Mouse (Mus musculus): ENCODE data around the gene Slc2a2.
A peak's percentile ranks its signal among the peaks of the same experiment; 100 is the strongest.

Slc2a2 gene

GRCm38 (mm10) chr3:28697797-28698196 lies at the start of gene Slc2a2:
TSS of gene Slc2a2 (plus strand) at chr3:28697903.
- DNase-seq: peak; percentile 81

DNA sequence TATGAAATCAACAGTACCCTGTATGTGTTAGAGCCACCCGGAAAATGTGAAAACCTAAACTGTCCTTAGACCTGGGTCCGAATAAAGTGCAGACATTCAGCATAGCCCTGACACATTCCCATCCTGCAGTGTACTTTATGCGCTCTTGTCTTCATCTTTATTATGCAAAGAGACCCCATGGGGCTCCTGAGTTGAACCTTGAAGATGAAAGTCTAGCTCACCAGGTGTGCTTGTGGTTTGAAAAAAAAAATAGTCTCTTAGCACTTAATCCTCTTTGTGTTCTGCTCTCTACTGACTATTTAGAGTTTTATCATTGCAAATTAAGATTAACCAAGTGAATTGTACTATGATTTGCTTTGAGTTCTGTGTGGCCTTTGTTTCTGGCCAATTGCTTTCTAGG lies 45.1 kb upstream of the Slc2a2 start:
- no peak for DNase-seq

DNA sequence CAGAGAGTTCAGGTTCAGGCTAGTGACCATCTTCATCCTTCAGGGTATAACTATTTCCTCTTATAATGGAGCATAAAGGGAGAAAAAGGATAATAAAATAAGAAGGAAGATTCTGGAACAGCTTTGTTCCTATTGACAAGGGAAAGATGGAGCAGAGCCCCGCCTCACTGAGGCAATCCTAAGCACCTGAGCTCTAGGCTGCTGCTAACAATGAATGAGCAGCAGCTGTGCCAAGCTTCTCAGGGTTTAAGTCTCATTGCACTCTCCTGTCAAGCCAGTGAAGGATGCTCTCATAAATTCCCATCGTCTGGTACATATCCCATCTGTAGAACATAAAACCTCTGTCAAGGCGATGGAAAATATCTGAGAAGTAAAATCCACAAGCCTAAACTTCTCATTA lies 44.7 kb upstream of the Slc2a2 start:
- DNase-seq: no peak

DNA sequence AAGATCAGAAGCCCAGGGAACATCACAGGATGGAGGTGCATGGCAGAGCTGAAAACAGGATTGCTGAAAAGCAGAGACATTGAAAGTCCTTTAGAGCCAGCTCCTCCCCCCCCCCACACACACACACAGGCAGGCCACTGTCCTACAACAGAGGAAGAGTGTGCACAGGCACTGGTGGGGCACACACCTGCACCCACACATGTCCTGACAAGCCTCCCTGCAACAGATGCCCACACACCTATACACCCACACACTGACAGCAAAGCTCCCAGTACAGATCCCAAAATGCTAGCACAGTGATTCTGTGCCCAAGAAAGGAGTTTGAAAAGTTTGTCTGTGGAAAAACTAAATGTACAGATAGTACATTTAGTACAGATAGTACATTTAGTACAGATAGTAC lies 43.0 kb upstream of the Slc2a2 start:
- DNase-seq: no peak

DNA sequence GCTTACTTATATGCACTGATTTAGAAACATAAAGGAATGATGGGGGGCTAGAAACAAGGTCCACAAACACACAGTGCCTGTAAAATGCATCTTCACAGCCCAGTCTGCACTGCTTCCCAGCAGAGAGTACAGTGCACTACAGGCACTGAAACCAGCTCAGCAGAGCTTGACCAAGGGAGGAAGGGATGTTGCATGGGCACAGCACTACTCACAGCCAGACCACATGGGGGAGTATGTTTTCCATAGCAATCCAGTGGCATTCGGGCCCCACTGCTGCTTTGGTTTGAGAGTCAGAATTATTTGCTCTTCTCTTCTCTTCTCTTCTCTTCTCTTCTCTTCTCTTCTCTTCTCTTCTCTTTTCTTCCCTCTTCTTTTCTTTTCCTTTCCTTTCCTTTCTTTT lies 39.4 kb upstream of the Slc2a2 start:
- DNase-seq: peak; percentile 60

- DNase-seq: no peak
Observed at GRCm38 (mm10) chr3:28680851-28681250, 16.9 kb upstream of the Slc2a2 start.

DNA sequence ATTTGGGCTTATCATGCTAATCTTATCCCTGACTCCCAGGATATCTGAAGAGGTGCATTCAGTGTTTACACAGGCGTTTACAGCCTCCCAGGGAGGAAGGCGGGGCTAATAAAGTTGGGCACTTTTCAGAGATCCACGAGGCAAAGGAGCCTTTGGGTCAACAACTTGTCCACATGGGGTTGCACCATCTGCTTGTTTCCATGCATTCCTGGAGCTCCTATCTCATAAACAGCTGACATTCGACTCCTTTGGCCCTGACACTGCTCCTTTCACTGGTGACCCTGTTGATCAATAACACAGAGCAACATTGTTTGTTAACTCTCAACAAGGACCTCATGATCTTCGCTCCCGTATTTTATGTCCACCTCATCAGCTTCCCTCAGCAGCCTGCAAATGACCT lies 15.8 kb upstream of the Slc2a2 start:
- DNase-seq: peak; percentile 80

- DNase-seq: no peak
Observed at GRCm38 (mm10) chr3:28682411-28682810, 15.3 kb upstream of the Slc2a2 start.

- no peak for DNase-seq
Observed at GRCm38 (mm10) chr3:28685510-28685909, 12.2 kb upstream of the Slc2a2 start.

DNA sequence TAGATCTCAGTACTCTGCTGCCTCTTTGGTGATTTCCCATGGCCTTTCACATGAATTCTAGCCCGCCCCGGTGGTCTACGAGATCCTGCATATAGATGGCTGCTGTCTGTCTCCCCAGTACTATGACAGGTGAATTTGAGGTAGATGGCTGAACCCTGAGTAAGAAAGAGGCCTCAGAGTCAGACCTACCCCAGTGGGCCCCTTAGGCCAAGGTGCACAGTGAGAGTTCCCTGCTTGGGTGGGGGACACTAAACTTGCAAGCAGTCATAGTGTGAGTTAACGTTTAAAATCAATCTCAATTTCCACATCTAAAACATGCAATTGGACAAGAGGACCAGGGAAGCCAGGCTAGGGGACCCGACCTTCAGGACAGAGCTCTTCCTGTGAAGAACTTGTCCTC lies 2.9 kb upstream of the Slc2a2 start:
- no peak for DNase-seq

- DNase-seq: peak; percentile 84
Observed at GRCm38 (mm10) chr3:28695608-28696007, 2.1 kb upstream of the Slc2a2 start.

- peak; percentile 57 for DNase-seq
Observed at GRCm38 (mm10) chr3:28696162-28696561, 1.5 kb upstream of the Slc2a2 start.

DNA sequence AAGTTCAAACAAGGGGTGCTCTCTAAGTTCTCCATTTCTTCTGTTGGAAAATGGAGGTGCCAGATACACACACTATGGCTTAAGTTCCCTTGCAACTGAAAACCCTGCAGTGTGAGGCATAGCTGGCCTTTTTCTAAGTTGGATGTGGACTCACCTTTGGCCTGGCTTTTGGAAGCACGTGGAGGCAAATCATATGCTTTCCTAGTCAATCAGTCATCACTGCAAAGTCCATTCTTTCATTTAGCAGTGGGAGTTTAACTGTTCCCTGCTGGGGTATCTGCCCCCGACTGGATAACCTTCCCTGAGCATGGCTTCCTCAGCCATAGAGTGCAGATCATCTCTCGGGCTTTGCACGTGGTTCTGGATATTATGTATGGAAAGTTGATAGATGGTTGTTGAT lies 1.9 kb downstream of the Slc2a2 start:
- peak; percentile 69 for DNase-seq

DNA sequence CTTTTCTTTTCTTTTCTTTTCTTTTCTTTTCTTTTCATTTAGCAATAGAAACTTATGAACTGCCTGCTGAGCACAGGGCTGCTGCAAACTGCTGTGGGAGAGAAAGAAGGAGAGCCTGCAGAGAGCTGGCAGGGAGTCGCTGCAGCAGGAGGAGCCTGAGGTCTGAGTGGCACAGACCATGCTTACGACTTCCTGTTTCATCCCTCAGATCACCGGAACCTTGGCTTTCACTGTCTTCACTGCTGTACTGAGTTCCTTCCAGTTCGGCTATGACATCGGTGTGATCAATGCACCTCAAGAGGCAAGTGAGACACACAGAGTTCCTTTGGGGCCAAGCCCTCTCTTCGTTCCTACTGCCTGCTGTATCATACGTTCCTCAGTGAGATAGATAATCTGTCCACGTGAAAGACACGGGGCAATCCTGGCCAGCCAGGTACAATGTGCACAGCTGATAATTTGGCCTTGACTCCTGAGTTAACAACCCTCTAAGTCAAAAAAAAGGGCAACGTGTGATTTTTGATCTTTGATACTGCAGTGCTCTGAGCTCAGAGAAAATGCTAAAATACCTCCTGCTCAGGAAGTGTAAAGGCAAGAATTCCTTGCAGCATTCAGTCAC lies 7.9 kb downstream of the Slc2a2 start:
- peak; percentile 84 for DNase-seq

DNA sequence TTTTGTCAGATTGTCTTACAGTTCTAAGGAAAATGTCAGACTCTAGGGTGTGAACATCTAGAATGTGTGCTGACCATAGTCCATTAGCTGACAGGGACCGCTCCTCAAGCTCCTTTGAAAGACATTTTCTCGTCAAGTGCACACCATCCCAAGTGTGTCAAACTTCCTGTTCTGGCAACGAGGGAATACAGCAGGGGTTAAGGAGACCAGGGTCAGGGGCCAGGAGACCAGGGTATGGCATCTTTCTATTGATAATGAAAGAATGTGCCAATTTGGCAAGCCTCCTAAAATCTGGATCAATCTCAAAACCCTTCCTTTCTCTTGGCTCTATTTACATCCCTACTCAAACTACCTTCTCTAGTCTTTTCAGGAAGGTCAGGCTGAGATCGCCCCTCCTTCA lies 9.0 kb downstream of the Slc2a2 start:
- DNase-seq: no peak

DNA sequence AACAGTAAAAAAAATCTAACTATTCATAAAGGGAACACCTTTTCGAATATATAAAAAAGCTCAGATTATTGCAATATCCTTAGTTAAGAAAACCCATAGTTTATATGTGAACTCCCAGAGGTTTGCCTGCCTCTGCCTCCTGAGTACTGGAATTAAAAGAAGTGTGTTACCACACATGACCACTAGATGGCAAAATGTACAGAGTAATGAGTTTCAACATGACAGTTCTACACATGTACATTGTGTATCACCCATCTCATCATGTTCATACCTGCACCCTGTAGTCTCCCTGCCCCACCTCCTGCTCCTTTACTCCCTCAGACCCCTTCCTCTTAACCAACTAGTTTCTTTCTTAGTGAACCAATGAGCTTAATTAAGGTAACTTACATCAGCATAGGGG lies 12.0 kb downstream of the Slc2a2 start:
- DNase-seq: peak; percentile 64

DNA sequence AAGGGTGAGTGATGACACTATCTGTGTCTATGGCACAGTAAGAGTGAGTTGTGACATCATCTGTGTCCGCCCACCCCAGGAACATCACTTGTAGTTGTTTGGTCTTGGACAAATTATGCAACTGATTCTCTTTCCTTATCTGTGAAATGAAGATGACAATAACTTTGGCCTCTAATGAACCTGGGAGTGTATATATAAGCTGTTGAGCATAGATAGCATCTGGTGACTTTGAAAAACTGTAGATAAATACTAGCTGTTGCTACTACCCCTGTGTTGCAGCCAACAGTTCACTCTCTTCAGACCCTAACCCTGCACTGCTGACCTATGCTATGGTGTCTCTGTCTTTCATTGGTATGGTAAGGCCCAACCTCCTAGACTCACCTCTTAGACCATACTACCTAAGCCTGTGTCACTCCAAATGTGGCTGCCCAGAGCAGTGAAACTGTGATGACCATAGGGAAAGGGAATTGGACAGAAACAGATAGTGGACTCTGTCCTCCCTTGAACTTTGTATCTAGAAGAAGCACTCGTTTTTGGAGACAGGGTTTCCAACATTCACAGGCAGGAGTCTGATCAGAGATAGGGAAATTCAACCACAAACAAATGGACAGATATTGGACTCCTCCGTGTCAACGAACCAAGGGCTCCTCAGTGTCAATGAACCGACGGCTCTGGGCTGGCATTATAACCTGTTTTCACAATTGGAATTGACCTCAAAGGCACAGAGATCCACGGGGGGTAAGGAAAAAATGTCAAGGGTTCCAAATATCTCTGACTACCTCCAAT lies 16.4 kb downstream of the Slc2a2 start:
- DNase-seq: peak; percentile 40

GRCm38 (mm10) chr3:28718521-28718920 lies 20.8 kb downstream of the Slc2a2 start:
- DNase-seq: no peak

DNA sequence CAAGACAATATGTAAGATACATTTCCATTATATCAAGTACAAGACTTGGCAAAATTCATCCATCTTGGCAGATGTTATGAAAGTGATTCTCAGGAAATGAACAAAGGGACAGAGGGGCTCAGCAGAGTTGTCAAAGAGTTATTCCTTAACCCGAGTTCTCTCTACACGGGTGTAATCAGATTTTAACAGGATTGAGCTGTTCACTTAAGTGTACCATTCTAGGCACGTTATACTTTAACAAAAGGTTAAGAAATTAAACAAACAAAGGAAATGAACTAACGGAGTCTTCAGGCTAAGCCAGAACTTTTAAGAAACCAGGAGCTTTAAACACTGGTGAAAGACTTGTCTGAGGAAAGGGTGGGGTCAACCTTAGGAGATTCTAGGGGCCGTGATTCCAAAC lies 23.5 kb downstream of the Slc2a2 start:
- DNase-seq: peak; percentile 63

GRCm38 (mm10) chr3:28721838-28722237 lies 24.1 kb downstream of the Slc2a2 start:
- DNase-seq: peak; percentile 73

DNA sequence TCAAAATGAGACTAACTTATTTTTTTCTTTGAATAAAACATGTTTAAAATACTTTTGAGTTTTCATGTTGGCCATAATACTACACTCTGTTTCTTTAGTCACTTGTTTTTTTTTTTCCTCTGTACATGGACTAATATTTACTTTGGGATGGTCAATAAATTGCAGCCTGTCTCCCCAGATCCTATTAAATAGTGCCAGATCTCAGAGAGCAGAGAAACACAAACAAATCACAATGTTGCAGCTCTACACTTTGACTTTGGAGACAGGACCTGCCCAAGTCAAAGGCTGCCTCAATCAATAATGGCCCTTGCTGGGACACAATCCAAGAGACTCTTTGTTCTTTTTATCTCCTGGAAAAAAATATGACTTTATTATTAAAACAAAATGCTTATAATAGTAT lies 24.8 kb downstream of the Slc2a2 start:
- no peak for DNase-seq

DNA sequence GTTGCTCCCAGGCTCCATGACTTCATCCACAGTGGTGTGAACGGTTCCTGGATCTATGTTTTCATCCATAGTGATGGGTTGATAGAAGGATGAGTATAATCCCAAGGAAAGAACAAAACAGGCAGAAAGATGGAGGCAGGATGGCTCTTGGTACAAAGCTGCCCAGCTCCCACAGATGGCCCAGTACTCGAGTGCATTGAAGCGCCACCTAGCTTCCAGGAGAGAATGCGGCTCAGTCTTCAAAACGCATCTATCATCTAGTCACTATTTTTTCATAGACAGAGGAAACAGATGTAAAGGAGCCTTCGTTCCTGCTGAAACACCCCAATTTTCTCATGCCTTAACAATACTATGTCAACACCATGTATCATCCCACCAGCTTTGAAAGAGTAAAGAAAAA lies 25.8 kb downstream of the Slc2a2 start:
- no peak for DNase-seq

DNA sequence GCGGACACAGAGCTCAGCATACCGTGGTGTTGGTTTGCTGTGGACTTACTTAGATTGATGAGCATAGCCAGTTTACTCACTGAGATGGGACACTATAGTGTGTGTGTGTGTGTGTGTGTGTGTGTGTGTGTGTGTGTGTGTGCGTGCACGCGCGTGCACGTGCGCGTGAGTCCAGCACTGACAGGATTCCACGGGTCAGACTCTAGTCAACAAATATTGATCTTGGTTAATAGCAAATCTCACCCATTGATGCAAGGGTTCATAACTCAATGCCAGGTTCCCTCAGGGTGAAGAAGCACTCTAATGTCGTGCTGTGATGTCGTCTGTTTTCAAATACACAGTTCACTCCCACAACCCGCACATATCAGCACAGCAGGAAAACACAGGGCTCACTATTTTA lies 27.5 kb downstream of the Slc2a2 start:
- DNase-seq: no peak

DNA sequence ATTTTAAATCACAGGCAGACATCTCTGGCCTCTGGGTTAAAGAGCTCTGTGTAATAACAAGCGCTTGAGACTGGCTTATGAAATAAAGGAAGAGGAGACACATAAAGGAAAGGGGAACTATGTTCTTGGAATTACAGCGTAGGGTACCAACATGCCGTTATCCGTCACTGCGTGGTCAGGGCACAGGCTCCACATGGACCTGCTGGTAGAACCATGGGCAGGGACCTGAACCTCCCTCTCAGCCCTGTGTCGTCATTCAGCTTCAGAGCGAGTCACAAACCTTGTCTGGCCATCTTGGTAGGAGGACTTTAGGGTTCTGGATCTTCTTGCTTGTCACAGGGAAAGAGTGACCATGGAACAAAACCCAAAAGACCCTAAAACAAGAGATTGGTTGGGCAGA lies 28.7 kb downstream of the Slc2a2 start:
- no peak for DNase-seq

- no peak for DNase-seq
Observed at GRCm38 (mm10) chr3:28734712-28735111, 37.0 kb downstream of the Slc2a2 start.
